Mouse (Mus musculus): Measurements from ENCODE around the gene Phf7. TPM values are rescaled to one million over a fixed set of nuclear protein-coding genes. Genes with fewer than 3 reads are reported as not detected.

The Phf7 gene
- total RNA-seq, 4 experiments from 2014 or later = 7.1 to 8.5 (median 8.2) TPM

DNA sequence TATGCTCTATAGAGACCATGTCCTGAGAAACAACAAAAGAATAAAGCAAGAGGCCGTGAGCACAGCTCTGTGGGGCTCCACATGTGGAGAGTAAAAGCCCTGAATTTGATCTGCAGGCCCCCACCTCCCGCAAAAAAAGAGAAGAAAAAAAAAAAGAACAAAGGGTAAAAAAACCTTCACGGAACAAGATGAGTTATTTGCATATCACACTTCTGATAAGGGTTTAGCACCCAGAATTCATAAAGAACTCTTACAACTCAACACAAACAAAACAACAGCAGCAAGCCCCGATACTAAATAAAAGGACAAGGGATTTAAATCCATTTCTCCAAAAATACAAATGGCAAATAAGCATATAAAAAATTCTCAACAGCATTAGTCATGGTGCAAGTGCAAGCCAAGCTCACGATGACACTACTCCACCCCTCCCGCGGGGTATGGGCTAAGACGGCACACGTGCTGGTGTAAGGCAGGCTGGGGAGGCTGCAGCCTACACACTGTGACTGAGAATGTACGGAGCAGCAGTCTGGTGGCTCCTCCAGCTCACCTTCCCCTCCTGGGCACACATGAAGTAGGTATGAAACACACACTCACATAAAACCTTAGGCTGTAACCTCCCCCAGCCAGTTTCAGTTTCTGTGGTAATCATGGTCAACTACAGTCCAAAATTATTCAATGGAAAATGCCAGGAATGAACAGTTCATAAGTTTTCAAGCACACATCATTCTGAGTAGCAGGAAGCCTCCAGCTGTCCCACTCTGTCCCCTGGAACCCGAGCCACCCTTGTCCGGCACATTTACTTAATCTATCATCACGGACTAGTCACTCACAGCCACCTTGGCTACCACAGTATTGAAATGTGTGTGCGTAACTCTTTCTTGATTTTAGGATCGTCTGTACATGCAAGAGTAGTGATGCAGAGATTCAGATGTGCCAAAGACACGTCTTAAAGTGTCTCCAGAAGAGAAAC lies 53.3 kb downstream of the Phf7 start:
- DNase-seq = peak; percentile 60

DNA sequence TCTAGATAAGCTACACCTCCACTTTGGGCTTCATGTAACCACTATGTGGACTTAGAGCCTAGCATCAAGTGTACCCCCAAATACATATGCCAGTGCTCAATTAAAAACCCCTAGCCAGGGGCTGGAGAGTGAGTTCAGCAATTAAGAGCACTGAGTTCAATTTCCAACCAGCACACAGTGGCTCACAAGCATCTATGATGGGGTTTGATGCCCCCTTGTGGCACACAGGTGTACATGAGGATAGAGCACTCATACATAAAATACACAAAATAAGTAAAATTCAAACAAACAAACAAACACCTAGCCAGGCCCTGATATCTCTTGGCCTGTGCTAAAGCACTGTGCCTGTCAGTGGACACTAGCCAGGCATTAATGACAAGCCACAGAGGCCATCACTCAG lies 55.1 kb downstream of the Phf7 start:
- no peak for DNase-seq

DNA sequence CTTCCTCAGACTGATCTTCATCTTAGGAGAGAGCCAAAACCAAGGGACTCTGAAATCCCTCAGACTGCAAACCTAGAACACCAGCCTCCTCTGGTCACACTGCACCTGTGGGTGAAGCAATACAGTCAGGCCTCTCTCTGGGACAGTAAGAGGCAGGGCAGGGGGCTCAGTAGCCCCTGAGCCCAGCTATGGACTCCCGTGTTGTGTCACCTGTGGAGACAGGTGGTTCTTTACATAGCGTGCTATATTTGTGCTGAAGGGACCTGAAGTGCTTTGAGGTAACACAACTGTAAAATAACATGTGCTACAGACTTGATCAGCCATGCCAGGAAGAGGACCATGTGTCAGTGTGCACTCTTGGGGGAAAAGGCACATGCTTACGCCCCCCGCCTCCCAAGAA lies 55.6 kb downstream of the Phf7 start:
- no peak for DNase-seq

DNA sequence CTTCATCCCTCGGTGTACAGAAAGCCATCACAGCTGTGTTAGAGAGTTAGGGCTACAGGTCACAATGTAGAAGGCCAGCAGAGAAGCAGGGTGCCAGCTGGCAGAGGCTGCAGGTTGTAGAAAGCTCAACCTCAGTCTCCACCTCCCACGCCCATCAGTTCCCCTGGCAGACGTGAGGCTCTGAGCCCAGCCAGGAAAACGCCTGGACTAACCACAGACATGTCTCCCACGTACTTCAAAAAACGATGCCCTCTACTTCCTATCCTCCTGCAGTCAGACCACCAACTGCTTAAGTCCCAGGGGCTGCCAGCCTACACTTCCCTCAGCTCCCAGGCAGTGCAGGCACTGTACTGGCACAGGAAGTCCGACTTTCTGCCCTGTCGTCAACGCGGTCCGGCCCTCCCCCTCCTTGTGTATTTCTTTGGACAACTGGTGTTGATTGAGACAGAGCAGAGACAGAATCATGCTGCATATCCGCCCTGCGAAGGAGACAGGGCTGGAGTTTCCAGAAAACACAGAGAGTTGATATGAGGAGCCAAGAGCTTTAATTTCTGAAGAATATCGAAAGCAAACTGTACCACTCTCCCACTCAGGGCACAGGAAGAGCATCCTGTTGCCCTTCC lies 56.1 kb downstream of the Phf7 start:
- DNase-seq = peak; percentile 81

DNA sequence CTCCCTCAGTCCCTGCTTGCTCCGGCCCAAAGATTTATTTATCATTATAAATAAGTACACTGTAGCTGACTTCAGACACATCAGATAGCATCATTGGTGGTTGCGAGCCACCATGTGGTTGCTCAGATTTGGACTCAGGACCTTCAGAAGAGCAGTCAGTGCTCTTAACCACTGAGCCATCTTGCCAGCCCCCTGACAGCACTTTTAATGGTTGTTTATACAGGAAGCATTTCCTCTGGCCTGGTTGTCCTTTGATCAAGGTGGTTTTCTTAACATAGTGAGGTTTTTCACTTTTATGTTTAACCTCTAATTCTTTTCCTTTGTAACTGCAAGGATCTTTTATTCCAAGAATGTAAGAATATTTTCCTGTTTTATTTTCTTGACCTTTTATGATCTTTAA lies 56.7 kb downstream of the Phf7 start:
- DNase-seq = no peak

DNA sequence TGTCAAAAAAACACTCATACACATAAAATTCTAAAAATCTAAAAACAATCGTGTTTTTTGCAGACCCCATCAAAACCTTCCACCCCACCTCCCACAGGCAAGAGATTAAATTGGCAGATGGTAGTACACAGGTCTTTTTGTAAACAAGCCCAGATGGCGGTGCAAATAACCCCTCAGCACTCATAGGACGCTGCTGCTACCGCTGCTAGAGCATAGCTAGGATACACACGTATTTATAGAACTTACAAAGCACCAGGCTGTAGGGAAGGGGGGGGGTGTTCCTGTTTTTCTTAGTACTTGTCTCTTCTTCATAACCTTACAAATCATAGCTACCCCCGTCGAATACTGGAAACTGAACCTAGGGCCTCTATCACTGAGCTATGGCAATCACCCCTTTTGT lies 57.3 kb downstream of the Phf7 start:
- DNase-seq = no peak

DNA sequence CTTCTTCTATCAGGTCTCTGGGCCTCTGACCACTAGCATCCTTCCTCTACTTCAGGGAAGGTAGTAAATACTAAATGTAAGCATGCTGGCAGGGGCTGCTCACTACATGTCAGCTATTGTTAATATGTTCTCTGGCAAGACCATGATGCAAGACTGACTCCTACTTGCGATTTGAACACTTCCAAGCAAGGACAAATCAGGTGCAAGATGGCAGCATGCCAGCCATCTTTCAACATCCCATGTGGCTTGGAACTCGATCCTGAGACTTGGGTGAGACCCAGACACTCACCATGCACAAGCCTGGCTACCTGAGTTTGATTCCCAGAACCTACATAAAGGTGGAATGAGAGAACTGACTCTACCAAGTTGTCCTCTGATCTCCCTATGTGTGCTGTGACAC lies 59.2 kb downstream of the Phf7 start:
- DNase-seq = no peak

DNA sequence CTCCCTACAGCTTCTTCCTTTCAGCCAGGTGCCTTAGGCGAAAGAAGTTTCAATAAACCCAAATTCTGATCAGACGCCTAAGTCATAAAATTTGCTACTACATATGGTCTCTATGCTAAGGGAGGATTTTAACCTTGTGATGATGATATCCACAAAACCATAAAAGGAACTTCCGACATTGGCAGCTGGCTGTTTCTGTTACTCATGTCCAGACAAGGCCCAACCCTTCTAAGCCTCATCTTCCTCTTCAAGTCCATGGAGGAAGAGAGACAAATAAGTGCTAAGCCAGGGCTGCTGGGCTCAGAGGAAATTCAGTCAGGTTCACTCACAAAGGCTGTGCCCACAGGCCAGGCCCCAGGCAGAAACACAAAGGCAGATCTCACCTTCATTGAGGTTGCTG lies 61.8 kb downstream of the Phf7 start:
- DNase-seq = no peak

DNA sequence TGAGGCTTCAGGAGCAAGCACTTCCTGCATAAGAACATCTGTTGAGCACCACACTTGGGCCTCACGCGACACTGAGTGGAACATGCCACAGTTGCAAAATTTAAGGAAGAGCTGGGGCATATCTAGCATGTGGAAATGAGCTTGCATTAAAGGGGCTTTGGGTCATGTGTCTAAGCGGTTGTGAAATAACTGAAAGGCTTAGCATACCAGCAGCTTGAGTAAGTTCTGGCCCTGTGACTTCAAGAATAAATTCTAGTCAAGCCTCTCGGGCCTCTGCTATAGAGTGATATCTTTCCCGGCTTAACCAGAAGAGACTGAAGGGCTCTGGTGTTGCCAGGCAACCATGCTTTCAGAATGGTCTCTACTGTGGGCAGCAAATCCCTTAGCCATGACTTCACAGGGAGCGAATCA lies 62.3 kb downstream of the Phf7 start:
- DNase-seq = no peak

Other genes with a start within 250 kb of the Phf7 start
- 10 to 100 TPM; 50.0 to 90.5 (median 70.5) TPM for gene Glt8d1, start 249.9 kb downstream of the Phf7 start, total RNA-seq (2022)
- 100 to 1,000 TPM; 232 to 268 (median 251) TPM for gene Spcs1, start 249.6 kb downstream of the Phf7 start, total RNA-seq (2022)
- gene Pbrm1, start 232.2 kb downstream of the Phf7 start, total RNA-seq (2022) = 10 to 100 TPM; 52.9 to 66.2 (median 61.2) TPM
- gene Gnl3, start 232.2 kb downstream of the Phf7 start, total RNA-seq (2022) = 10 to 100 TPM; 69.1 to 99.4 (median 83.9) TPM
- 100 to 1,000 TPM in 1 of 4 experiments, 10 to 100 TPM in 3; 67.6 to 109 (median 75.0) TPM for gene Smim4, start 122.4 kb downstream of the Phf7 start, total RNA-seq (2022)
- gene Nt5dc2, start 120.3 kb downstream of the Phf7 start, total RNA-seq (2022) = 10 to 100 TPM; 25.6 to 41.4 (median 36.6) TPM
- gene Stab1, start 82.7 kb downstream of the Phf7 start, total RNA-seq (2022) = 100 to 1,000 TPM in 2 of 4 experiments, 10 to 100 TPM in 2; 75.8 to 142 (median 116) TPM
- gene Tnnc1, start 43.0 kb downstream of the Phf7 start, total RNA-seq (2022) = 1 to 10 TPM; 1.1 to 3.3 (median 1.9) TPM
- 100 to 1,000 TPM; 331 to 526 (median 414) TPM for gene Nisch, start 34.4 kb downstream of the Phf7 start, total RNA-seq (2022)
- gene Sema3g, start 33.5 kb downstream of the Phf7 start, total RNA-seq (2022) = 10 to 100 TPM in 3 of 4 experiments, 1 to 10 TPM in 1; 8.8 to 12.4 (median 10.8) TPM
- gene Bap1, start 133 bp upstream of the Phf7 start, total RNA-seq (2022) = 10 to 100 TPM; 64.5 to 70.6 (median 68.0) TPM
- 1 to 10 TPM; 1.6 to 5.4 (median 3.1) TPM for gene Dnah1, start 72.6 kb upstream of the Phf7 start, total RNA-seq (2022)
- gene Capn7, start 85.3 kb upstream of the Phf7 start, total RNA-seq (2022) = 10 to 100 TPM; 42.7 to 51.4 (median 48.7) TPM
- gene Sh3bp5, start 184.8 kb upstream of the Phf7 start, total RNA-seq (2022) = 100 to 1,000 TPM; 112 to 172 (median 115) TPM
- 10 to 100 TPM; 45.1 to 53.4 (median 49.7) TPM for gene Eaf1, start 243.1 kb upstream of the Phf7 start, total RNA-seq (2022)
- gene Mettl6, start 243.7 kb upstream of the Phf7 start, total RNA-seq (2022) = 10 to 100 TPM; 22.4 to 33.2 (median 27.2) TPM

All from adrenal gland, adult 8-10 months (tissue).